ENCODE assay signal across 23 mouse cellular contexts in genomic region chr11:20318659-20319454, GRCm38 (mm10). TPM values are rescaled to one million over a fixed set of nuclear protein-coding genes. Genes with fewer than 3 reads are reported as not detected.
DNase-seq lines count a peak whose midpoint lies in the region; ATAC-seq and TF ChIP-seq lines count a peak whose summit lies in the region.
"Had no signal": no experiment of that assay in that cellular context is flagged by ENCODE, and none has a peak within 500 bp of the region (broad histone marks: within the 10 kb centered on the region; RNA-seq: fewer than 3 reads in every experiment).

No protein-coding gene starts in this region.

- H3K79me2 ChIP-seq in heart, adult 2 months (replicated peaks; ENCODE audit: control insufficient read depth, insufficient read depth, low read length): no peaks in the 10 kb centered on the region

- no peak overlapping the region for H3K9ac ChIP-seq in heart, embryonic 11.5 days (ENCODE audit: low read depth, low read length)
- H3K9ac ChIP-seq in heart, postnatal 0 days (replicated peaks; ENCODE audit: low read depth, low read length): no peak overlapping the region
- no peak overlapping the region for H3K9ac ChIP-seq in heart, adult 2 months (ENCODE audit: low read depth, low read length)
- H3K9ac ChIP-seq: embryonic facial prominence, embryonic 13.5 days; forebrain, embryonic 12.5 days; limb, embryonic 15.5 days; liver, embryonic 14.5 days had no signal

- ATAC-seq in heart, embryonic 11.5 days (replicated peaks; ENCODE audit: insufficient number of reproducible peaks, low FRiP score, low TSS enrichment): no peak
- peak; percentile 81 for ATAC-seq in heart, postnatal 0 days (ENCODE audit: insufficient read depth, low read depth)
- ATAC-seq: CD4-positive, CD25-positive, alpha-beta regulatory T cell, adult 4 months; hindbrain, postnatal 0 days; intestine, embryonic 16.5 days had no signal

- DNase-seq in heart, postnatal 36 days: no peak
- peak; percentile 72 for DNase-seq in heart, postnatal 0 days (ENCODE audit: low spot score)
- DNase-seq in heart, adult 2 months: no peak
- peak; percentile 13 to 72 for DNase-seq in lung, postnatal 4 days
- no peak for DNase-seq in lung, adult 18-20 months
- DNase-seq in forelimb bud, embryonic 11.5 days (ENCODE audit: low read depth, low spot score): peak; percentile 27
- DNase-seq in kidney, adult 2 months: no peak
- DNase-seq: cerebellum, adult 11 months; cerebellum, adult 9-11 months; gastrocnemius, adult 2 months; kidney, postnatal 4 days; midbrain, embryonic 14.5 days; thymus, adult 18-20 months; thymus, postnatal 36 days had no signal

- H3K27me3 ChIP-seq in heart, embryonic 11.5 days (ENCODE audit: control insufficient read depth, insufficient read depth, low read length): peaks cover 5% of the 10 kb centered on the region
- no peaks in the 10 kb centered on the region for H3K27me3 ChIP-seq in heart, postnatal 0 days (ENCODE audit: control insufficient read depth, insufficient read depth, low read length)
- no peaks in the 10 kb centered on the region for H3K27me3 ChIP-seq in heart, adult 2 months (ENCODE audit: control insufficient read depth, insufficient read depth, low read length)
- H3K27me3 ChIP-seq in kidney, adult 2 months (replicated peaks; ENCODE audit: control insufficient read depth, insufficient read depth, low read length): no peaks in the 10 kb centered on the region
- H3K27me3 ChIP-seq: embryonic facial prominence, embryonic 13.5 days; forebrain, embryonic 12.5 days; limb, embryonic 15.5 days had no signal

- no peak overlapping the region for H3K4me3 ChIP-seq in heart, embryonic 11.5 days (ENCODE audit: low read depth, low read length)
- no peak overlapping the region for H3K4me3 ChIP-seq in heart, postnatal 0 days (ENCODE audit: low read depth, low read length)
- no peak overlapping the region for H3K4me3 ChIP-seq in heart, adult 2 months
- H3K4me3 ChIP-seq in kidney, adult 2 months (ENCODE audit: insufficient read depth, low read depth, low read length): no peak overlapping the region
- H3K4me3 ChIP-seq: embryonic facial prominence, embryonic 13.5 days; erythroblast, embryonic 14.5 days; forebrain, embryonic 12.5 days; gastrocnemius, adult 2 months; limb, embryonic 15.5 days had no signal

- WGBS in heart, embryonic 11.5 days (ENCODE audit: insufficient replicate concordance): 46% methylated on average over 16 of the region's 16 CpGs
- WGBS in heart, postnatal 0 days: 42% methylated on average over 16 of the region's 16 CpGs
- WGBS in heart, adult 2 months: 58% methylated on average over 16 of the region's 16 CpGs
- whole genome bisulfite sequencing in kidney, adult 2 months: 77% methylated on average over 16 of the region's 16 CpGs

- peak overlapping the region; percentile 27 for H3K4me2 ChIP-seq in heart, embryonic 11.5 days
- 0 out of 2 replicates have a peak overlapping the region, but pooled peaks have one; percentile 1 for H3K4me2 ChIP-seq in heart, postnatal 0 days (ENCODE audit: low read depth, low read length)
- H3K4me2 ChIP-seq: embryonic facial prominence, embryonic 13.5 days; forebrain, embryonic 12.5 days; limb, embryonic 15.5 days had no signal

- no peak for TF ChIP-seq CTCF in heart, postnatal 0 days (IDR thresholded peaks at IDR 0.05; ENCODE audit: low read depth)
- TF ChIP-seq CTCF in heart, adult 2 months (IDR thresholded peaks at IDR 0.05): no peak
- no peak for TF ChIP-seq CTCF in kidney, adult 2 months (conservative IDR thresholded peaks at IDR 0.05; ENCODE audit: insufficient read depth, insufficient read length, low read depth, low read length)

- TF ChIP-seq EP300 in heart, postnatal 0 days (IDR thresholded peaks at IDR 0.05; ENCODE audit: low read depth): no peak
- TF ChIP-seq EP300 in heart, adult 2 months (IDR thresholded peaks at IDR 0.05; ENCODE audit: insufficient read depth, low read depth, low read length): no peak

- no peaks in the 10 kb centered on the region for H3K9me3 ChIP-seq in heart, embryonic 11.5 days (replicated peaks; ENCODE audit: control insufficient read depth, low read length)
- no peaks in the 10 kb centered on the region for H3K9me3 ChIP-seq in heart, postnatal 0 days (replicated peaks; ENCODE audit: control insufficient read depth, low read length)
- H3K9me3 ChIP-seq: embryonic facial prominence, embryonic 13.5 days; forebrain, embryonic 12.5 days; limb, embryonic 15.5 days had no signal

- peaks cover 10% of the 10 kb centered on the region for H3K4me1 ChIP-seq in heart, embryonic 11.5 days (ENCODE audit: control insufficient read depth, insufficient read depth, low read length)
- H3K4me1 ChIP-seq in heart, postnatal 0 days (ENCODE audit: control insufficient read depth, insufficient read depth): peaks cover 15% of the 10 kb centered on the region
- H3K4me1 ChIP-seq in heart, adult 2 months (ENCODE audit: control insufficient read depth, insufficient read depth, low read length): no peaks in the 10 kb centered on the region
- H3K4me1 ChIP-seq in kidney, adult 2 months (ENCODE audit: control insufficient read depth, insufficient read depth, low read length): 0 out of 2 replicates have a peak, but pooled peaks cover 3% of the 10 kb centered on the region
- H3K4me1 ChIP-seq: forebrain, embryonic 12.5 days; limb, embryonic 15.5 days had no signal

- no peaks in the 10 kb centered on the region for H3K36me3 ChIP-seq in heart, embryonic 11.5 days (ENCODE audit: control insufficient read depth, insufficient read depth, low read length)
- H3K36me3 ChIP-seq in heart, postnatal 0 days (replicated peaks; ENCODE audit: control insufficient read depth, insufficient read depth, low read length): no peaks in the 10 kb centered on the region
- no peaks in the 10 kb centered on the region for H3K36me3 ChIP-seq in heart, adult 2 months (ENCODE audit: control insufficient read depth, insufficient read depth, low read length)
- H3K36me3 ChIP-seq in kidney, adult 2 months (ENCODE audit: control insufficient read depth, insufficient read depth, low read length): no peaks in the 10 kb centered on the region

- TF ChIP-seq POLR2A in heart, adult 2 months (IDR thresholded peaks at IDR 0.05; ENCODE audit: insufficient read depth, low read depth, low read length): no peak
- no peak for TF ChIP-seq POLR2A in kidney, adult 2 months (IDR thresholded peaks at IDR 0.05; ENCODE audit: low read depth, low read length)

- intact Hi-C loops in heart, postnatal 36 days (cut with DNase I): no loop called here
- intact Hi-C loops in heart, adult 2 months (cut with DNase I): no loop called here

- no peak overlapping the region for H3K27ac ChIP-seq in heart, embryonic 11.5 days (ENCODE audit: low read depth, low read length)
- H3K27ac ChIP-seq in heart, postnatal 0 days (ENCODE audit: low read depth): no peak overlapping the region
- no peak overlapping the region for H3K27ac ChIP-seq in heart, adult 2 months
- H3K27ac ChIP-seq in kidney, adult 2 months (ENCODE audit: insufficient read depth, low read depth, low read length): no peak overlapping the region
- H3K27ac ChIP-seq: embryonic facial prominence, embryonic 13.5 days; forebrain, embryonic 12.5 days; gastrocnemius, adult 2 months; hindbrain, postnatal 0 days; limb, embryonic 15.5 days; liver, embryonic 14.5 days had no signal

RNA-seq across cellular contexts. Expression of gene Slc1a4, which starts 13.7 kb away (rescaled TPM):
- polyA plus RNA-seq in heart, embryonic 11.5 days (2014; fragmentation: Nextera tagmentation; extraction: Ambion mirVana): 7.9 and 10.6 TPM in 2 replicates
- total RNA-seq in heart, postnatal 36 days (2021): 1 to 10 TPM; 1.2 to 1.5 TPM
- 6.4 and 11.0 TPM in 2 replicates for total RNA-seq in heart, postnatal 0 days (2014; rRNA removed; ENCODE audit: low replicate concordance)
- 2.4 and 2.7 TPM in 2 replicates for polyA plus RNA-seq in heart, postnatal 0 days (2015; fragmentation: Nextera tagmentation; extraction: Ambion mirVana)
- 1 to 10 TPM; 1.3 to 1.4 TPM for total RNA-seq in heart, adult 2 months (2021)
- polyA plus RNA-seq in heart, adult 2 months (2012; rRNA removed): 1.4 and 2.0 TPM in 2 replicates
- polyA plus RNA-seq in kidney, adult 2 months (2012; rRNA removed): 5.2 and 7.7 TPM in 2 replicates

Comparison
In these comparisons a context has a peak if more than half of its experiments do, and no peak if none do; other contexts are left out.
1. DNase-seq: peak in heart, postnatal 0 days (single experiment), lung, postnatal 4 days (2 of 2) and forelimb bud, embryonic 11.5 days (single experiment); none in heart, postnatal 36 days (0 of 2), heart, adult 2 months (0 of 2), lung, adult 18-20 months (0 of 2) and kidney, adult 2 months (single experiment).